Mouse (Mus musculus): ENCODE measurements at regions not wholly inside any gene's neighbourhood (a gene's known extent, or its start where the extent isn't known, plus 50 kb on each side); places are given as distances from the start of the nearest gene placed in this dataset.
A peak's percentile ranks its signal among the peaks of the same experiment; 100 is the strongest.

DNA sequence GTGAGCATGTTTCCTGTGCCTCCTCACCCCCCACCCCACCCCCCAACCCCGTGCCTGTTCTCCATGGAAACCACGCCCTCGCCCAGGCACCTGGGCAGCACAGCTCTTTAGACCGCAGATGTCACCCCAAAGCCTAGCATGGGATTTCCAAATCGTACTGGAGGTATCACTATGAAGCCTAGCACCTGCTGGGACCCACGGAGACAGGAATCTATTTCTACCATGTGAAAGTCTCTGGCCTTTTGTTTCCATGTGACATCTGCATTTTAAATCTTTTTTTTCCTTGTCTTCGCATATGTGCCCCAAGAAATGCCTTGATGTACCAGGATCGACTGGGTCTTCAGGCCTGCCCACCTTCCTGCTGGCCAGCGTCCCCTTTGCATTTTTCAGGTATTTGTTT lies 179.7 kb downstream of the Irs2 start:
- Histone ChIP-seq H3K9me3 (replicated peaks) (no peaks in the 10 kb centered on the region), H3K36me3 (no peaks in the 10 kb centered on the region), H3K4me3 (no peak overlapping the region), H3K4me1 (peaks cover 13% of the 10 kb centered on the region), H3K27me3 (ENCODE audit: low read depth, poor library complexity, severe bottlenecking) (peaks cover 9% of the 10 kb centered on the region; the same call in 1 of the 2 replicates), H3K27ac (no peak overlapping the region)
- WGBS = 31% methylated on average over 9 of the region's 9 CpGs
- no peak for DNase-seq (ENCODE audit: low spot score)

DNA sequence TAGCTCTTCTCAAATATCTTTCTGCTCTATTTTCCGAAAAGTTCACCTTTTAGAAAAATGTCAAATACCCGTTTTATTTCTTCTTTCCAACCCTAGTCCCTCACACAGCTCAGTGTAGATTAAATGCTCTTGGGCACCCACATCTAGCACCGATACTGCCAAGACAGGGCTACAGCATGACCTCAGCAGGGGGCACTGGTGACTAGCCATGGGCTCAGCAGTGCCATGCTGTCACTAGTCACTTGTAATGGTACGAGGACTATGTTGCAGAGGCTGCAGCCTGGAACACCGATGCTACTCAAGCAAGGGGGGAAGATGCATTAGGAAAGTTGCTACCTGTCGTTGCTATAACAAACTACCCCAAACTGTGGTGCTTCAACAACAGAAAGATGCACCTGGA lies 180.7 kb downstream of the Irs2 start:
- H3K27me3 ChIP-seq (ENCODE audit: low read depth, poor library complexity, severe bottlenecking) = peaks cover 9% of the 10 kb centered on the region; the same call in 1 of the 2 replicates
- H3K27ac ChIP-seq = no peak overlapping the region
- DNase-seq (ENCODE audit: low spot score) = no peak
- WGBS = 87% methylated on average over 6 of the region's 6 CpGs
- H3K36me3 ChIP-seq = no peaks in the 10 kb centered on the region
- H3K9me3 ChIP-seq (replicated peaks) = no peaks in the 10 kb centered on the region
- H3K4me1 ChIP-seq = peaks cover 10% of the 10 kb centered on the region
- H3K4me3 ChIP-seq = no peak overlapping the region

DNA sequence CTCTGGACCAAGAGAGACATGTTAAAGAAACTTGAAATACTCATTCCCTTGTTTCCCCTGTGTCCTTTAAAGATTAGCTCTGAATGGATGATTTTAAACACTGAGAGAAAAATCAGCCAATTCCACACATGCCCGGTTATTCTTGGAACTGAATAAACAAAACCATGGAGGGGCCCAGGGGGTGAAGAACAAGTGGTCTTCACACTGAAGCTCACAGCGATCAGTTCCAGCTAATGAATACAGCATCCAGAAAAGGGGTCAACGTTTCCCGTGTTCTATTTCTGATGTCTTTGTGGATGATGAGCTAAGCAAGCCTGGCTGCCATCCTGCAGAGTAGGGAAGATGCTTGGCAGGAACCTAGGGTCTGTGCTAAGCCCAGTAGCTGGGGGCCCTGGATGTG lies 182.3 kb downstream of the Irs2 start:
- H3K4me1 ChIP-seq = peaks cover 13% of the 10 kb centered on the region
- no peak for DNase-seq (ENCODE audit: low spot score)
- H3K27ac ChIP-seq = no peak overlapping the region
- no peaks in the 10 kb centered on the region for H3K36me3 ChIP-seq
- no peak overlapping the region for H3K4me3 ChIP-seq
- no peaks in the 10 kb centered on the region for H3K9me3 ChIP-seq (replicated peaks)
- WGBS = 91% methylated on average over 4 of the region's 4 CpGs
- H3K27me3 ChIP-seq (ENCODE audit: low read depth, poor library complexity, severe bottlenecking) = peaks cover 9% of the 10 kb centered on the region; the same call in 1 of the 2 replicates

- peaks cover 9% of the 10 kb centered on the region; the same call in 1 of the 2 replicates for H3K27me3 ChIP-seq (ENCODE audit: low read depth, poor library complexity, severe bottlenecking)
- H3K36me3 ChIP-seq = no peaks in the 10 kb centered on the region
- peaks cover 13% of the 10 kb centered on the region for H3K4me1 ChIP-seq
- 86% methylated on average over 10 of the region's 10 CpGs for WGBS
- H3K9me3 ChIP-seq (replicated peaks) = no peaks in the 10 kb centered on the region
- no peak for DNase-seq (ENCODE audit: low spot score)
- H3K4me3 ChIP-seq = no peak overlapping the region
- no peak overlapping the region for H3K27ac ChIP-seq
Observed at GRCm38 (mm10) chr8:10825192-10825926, 182.9 kb downstream of the Irs2 start.

- H3K4me1 ChIP-seq = peaks cover 3% of the 10 kb centered on the region; the same call in 1 of the 2 replicates
- no peak for DNase-seq (ENCODE audit: low spot score)
- H3K27ac ChIP-seq = no peak overlapping the region
- H3K4me3 ChIP-seq = no peak overlapping the region
- no peaks in the 10 kb centered on the region for H3K27me3 ChIP-seq (ENCODE audit: low read depth, poor library complexity, severe bottlenecking)
- H3K9me3 ChIP-seq (replicated peaks) = no peaks in the 10 kb centered on the region
- WGBS = 64% methylated on average over 2 of the region's 2 CpGs
- no peaks in the 10 kb centered on the region for H3K36me3 ChIP-seq
Observed at GRCm38 (mm10) chr8:10821901-10822300, 186.4 kb downstream of the Irs2 start.

- WGBS = 84% methylated on average over 7 of the region's 7 CpGs
- H3K27ac ChIP-seq = no peak overlapping the region
- no peaks in the 10 kb centered on the region for H3K9me3 ChIP-seq (replicated peaks)
- H3K4me3 ChIP-seq = no peak overlapping the region
- no peaks in the 10 kb centered on the region for H3K36me3 ChIP-seq
- H3K4me1 ChIP-seq = peaks cover 15% of the 10 kb centered on the region; the same call in 1 of the 2 replicates
- H3K27me3 ChIP-seq (ENCODE audit: low read depth, poor library complexity, severe bottlenecking) = no peaks in the 10 kb centered on the region
- DNase-seq (ENCODE audit: low spot score) = no peak
Observed at GRCm38 (mm10) chr8:10814499-10814898, 193.8 kb downstream of the Irs2 start.

GRCm38 (mm10) chr8:10812060-10812670 lies 196.1 kb downstream of the Irs2 start:
- 81% methylated on average over 10 of the region's 10 CpGs for WGBS
- no peaks in the 10 kb centered on the region for H3K9me3 ChIP-seq (replicated peaks)
- H3K4me3 ChIP-seq = no peak overlapping the region
- DNase-seq (ENCODE audit: low spot score) = no peak
- no peak overlapping the region for H3K27ac ChIP-seq
- H3K4me1 ChIP-seq = peaks cover 18% of the 10 kb centered on the region; the same call in 1 of the 2 replicates
- 0 out of 2 replicates have a peak, but pooled peaks cover 1% of the 10 kb centered on the region for H3K27me3 ChIP-seq (ENCODE audit: low read depth, poor library complexity, severe bottlenecking)
- no peaks in the 10 kb centered on the region for H3K36me3 ChIP-seq

DNA sequence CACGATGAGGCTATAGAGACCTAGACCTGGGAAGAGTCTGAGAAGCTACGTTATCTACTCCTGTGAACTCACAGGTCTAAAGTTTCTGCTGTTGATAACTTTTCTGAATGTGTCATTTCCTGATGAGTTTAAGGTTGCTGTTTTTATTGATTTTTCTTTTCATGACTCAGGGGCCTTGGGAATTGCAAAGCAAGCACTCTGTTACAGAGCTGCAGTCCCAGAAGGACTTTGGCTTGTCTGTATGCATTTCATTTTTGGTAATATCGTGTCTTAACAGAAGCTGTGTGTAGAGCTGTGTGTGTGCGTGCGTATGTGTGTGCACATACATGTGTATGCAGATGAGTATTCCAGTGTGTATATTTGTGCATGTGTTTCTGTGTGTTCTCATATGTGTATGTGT lies 201.2 kb downstream of the Irs2 start:
- H3K9me3 ChIP-seq (replicated peaks) = no peaks in the 10 kb centered on the region
- H3K27me3 ChIP-seq (ENCODE audit: low read depth, poor library complexity, severe bottlenecking) = peaks cover 13% of the 10 kb centered on the region; the same call in 1 of the 2 replicates
- 92% methylated on average over 5 of the region's 5 CpGs for WGBS
- no peaks in the 10 kb centered on the region for H3K36me3 ChIP-seq
- H3K4me3 ChIP-seq = no peak overlapping the region
- H3K4me1 ChIP-seq = peaks cover 24% of the 10 kb centered on the region; the same call in 1 of the 2 replicates
- DNase-seq (ENCODE audit: low spot score) = no peak
- no peak overlapping the region for H3K27ac ChIP-seq

GRCm38 (mm10) chr8:10805405-10806151 lies 202.7 kb downstream of the Irs2 start:
- Histone ChIP-seq H3K4me3 (peak overlapping the region; percentile 31), H3K4me1 (peaks cover 17% of the 10 kb centered on the region), H3K9me3 (replicated peaks) (no peaks in the 10 kb centered on the region), H3K27ac (peak overlapping the region; percentile 77), H3K36me3 (no peaks in the 10 kb centered on the region), H3K27me3 (ENCODE audit: low read depth, poor library complexity, severe bottlenecking) (peaks cover 13% of the 10 kb centered on the region; the same call in 1 of the 2 replicates)
- DNase-seq (ENCODE audit: low spot score) = peak; percentile 37
- 13% methylated on average over 25 of the region's 25 CpGs for WGBS

GRCm38 (mm10) chr8:10804974-10805373 lies 203.3 kb downstream of the Irs2 start:
- no peak overlapping the region for H3K4me3 ChIP-seq
- H3K27ac ChIP-seq = peak overlapping the region; percentile 77; the same call in 1 of the 2 replicates
- 55% methylated on average over 3 of the region's 3 CpGs for WGBS

DNA sequence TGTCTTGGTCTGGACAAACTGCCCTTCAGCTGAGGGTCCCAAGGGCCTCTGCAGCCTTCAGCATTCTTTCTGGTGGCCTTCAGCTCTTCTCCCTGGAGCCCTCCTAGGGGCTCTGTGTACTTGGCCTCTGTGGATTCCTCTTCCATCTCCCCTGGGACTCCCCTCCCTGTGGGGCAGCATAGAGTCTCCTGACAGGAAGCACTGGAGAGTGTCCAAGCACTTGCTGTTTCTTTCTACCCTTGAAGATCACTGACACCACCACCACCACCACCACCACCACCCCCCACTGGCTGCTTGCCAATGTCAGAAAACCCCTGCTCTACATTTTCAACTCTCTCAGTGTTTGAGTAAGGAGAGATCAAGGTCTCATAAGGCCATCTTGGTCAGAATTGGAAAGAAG lies 206.3 kb downstream of the Irs2 start:
- Histone ChIP-seq H3K27ac (peak overlapping the region; percentile 26; the same call in 1 of the 2 replicates), H3K9me3 (replicated peaks) (no peaks in the 10 kb centered on the region), H3K4me3 (no peak overlapping the region), H3K36me3 (no peaks in the 10 kb centered on the region), H3K4me1 (peaks cover 14% of the 10 kb centered on the region), H3K27me3 (ENCODE audit: low read depth, poor library complexity, severe bottlenecking) (peaks cover 11% of the 10 kb centered on the region; the same call in 1 of the 2 replicates)
- no peak for DNase-seq (ENCODE audit: low spot score)

More at GRCm38 (mm10) chr8:10804974-10805373, 203.3 kb downstream of the Irs2 start:
- DNase-seq (ENCODE audit: low spot score) = no peak
- Histone ChIP-seq H3K36me3 (no peaks in the 10 kb centered on the region), H3K27me3 (ENCODE audit: low read depth, poor library complexity, severe bottlenecking) (peaks cover 13% of the 10 kb centered on the region; the same call in 1 of the 2 replicates), H3K9me3 (replicated peaks) (no peaks in the 10 kb centered on the region), H3K4me1 (peaks cover 17% of the 10 kb centered on the region)

- H3K27ac ChIP-seq = peak overlapping the region; percentile 26; the same call in 1 of the 2 replicates
- H3K9me3 ChIP-seq (replicated peaks) = no peaks in the 10 kb centered on the region
- no peak overlapping the region for H3K4me3 ChIP-seq
- H3K4me1 ChIP-seq = peaks cover 14% of the 10 kb centered on the region
- H3K36me3 ChIP-seq = no peaks in the 10 kb centered on the region
- no peak for DNase-seq (ENCODE audit: low spot score)
- WGBS = 84% methylated on average over 5 of the region's 5 CpGs
- peaks cover 7% of the 10 kb centered on the region; the same call in 1 of the 2 replicates for H3K27me3 ChIP-seq (ENCODE audit: low read depth, poor library complexity, severe bottlenecking)
Observed at GRCm38 (mm10) chr8:10801580-10801979, 206.7 kb downstream of the Irs2 start.

All from limb, embryonic 10.5 days (tissue).